Mouse (Mus musculus): ENCODE results near the gene Gtf2ird1.

Gtf2ird1 gene

DNA sequence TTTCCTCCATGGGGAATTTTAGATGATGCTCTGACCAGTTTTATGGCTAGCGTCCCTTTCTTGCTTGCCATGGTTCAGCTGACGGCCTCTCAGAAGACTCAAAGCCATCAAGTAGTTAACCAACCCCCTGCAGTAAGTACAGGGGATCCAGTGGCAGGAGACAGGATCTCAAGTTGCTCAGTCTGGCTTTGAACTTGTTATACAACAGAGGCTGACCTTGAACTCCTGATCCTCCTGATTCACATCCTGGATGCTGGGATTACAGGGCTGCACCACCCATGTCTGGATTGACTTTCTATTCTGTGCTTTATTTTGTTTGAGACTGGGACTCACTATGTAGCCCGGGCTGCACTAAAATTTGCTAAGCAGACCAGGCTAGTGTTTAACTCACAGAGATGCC, 14.4 kb downstream of the Gtf2ird1 start:
- DNase-seq = no peak

DNA sequence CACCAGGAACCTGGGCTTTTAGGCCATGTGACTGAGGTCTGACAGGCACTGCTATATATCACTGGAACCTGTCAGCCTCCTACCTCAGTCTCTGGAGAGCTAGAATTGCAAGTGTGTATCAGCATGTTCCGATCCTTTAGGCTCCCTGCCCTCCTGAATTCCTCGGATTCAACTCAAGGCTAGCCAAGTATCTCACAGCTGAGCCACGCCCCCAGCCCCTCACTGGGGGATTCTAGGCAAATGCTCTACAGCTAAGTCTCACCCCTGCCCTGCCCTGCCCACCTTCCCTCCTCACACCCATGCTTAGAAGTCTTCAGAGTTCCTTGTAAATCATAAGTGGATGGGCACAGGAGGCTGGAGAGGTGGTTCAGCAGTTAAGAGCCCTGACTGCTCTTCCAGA, 15.4 kb downstream of the Gtf2ird1 start:
- DNase-seq = no peak

DNA sequence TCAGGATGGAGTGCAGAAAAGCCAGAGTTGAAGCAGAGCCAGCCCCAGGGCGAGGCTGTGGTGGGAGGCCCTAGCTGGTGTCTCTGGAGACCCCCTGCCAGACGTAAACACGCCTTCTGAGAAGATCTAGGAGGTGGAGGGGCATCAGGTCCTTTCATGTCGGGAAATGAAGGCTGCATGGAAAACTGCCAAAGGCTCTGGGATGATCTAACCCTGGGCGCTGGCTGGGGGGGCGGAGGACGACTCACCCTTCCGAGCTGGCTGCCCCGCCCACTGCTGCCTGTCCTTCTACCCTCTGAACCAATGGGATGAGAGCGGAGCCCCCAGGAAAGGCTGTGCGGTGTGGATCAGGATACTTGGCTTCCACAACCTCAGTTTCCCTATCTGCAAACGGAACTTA, 16.4 kb downstream of the Gtf2ird1 start:
- DNase-seq = peak; percentile 62 to 78

DNA sequence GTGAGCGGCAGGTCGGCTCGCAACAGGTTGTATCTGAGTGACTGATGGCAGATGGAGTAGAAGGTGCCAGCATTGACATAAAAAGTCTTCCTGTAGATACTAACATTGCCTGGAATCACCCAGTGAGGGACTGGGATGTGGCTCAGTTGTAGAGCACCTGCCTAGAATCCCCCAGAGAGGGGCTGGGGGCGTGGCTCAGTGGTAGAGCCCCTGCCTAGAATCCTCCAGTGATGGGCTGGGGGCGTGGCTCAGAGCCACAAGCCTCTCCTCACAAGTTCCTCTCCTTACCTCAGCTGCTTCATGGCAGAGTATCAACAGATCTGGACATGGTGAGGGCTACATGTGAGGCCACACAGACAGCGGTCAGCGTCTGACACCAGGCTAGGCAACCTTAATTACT, 17.0 kb downstream of the Gtf2ird1 start:
- no peak for DNase-seq

DNA sequence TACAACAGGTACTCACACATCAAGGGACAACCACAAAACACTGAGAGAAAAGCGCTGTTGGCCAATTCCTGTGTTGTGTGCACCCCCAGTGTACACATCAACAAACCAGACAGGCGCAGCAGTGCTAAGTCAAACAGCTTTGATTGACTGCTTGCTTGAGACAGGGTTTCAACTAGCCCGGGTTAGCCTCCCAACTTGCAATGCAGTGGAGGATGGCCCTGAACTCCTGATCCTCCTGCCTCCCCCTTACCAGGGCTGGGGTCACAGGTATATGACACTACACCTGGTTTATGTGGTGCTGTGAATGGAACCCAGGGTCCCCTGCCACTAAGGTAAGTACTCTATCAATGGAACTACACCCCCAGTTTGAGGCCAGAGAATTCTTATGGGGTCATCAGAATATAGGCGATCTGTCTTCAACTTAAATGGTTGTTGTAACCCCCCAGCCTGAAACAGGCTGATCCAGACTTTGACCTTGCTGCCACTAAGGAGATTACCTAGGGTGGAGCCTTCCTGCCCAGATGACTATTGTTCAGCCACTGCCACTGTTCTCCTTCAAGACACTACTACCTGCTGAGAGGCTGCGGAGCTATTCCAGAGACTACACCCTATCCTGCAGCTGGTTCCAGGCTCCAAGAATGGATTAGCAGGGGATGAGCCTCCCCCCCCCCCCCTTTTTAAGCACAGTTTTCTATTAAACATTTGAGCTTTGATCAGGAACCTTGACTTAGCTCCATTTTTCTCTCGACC, 17.7 kb downstream of the Gtf2ird1 start:
- no peak for DNase-seq

DNA sequence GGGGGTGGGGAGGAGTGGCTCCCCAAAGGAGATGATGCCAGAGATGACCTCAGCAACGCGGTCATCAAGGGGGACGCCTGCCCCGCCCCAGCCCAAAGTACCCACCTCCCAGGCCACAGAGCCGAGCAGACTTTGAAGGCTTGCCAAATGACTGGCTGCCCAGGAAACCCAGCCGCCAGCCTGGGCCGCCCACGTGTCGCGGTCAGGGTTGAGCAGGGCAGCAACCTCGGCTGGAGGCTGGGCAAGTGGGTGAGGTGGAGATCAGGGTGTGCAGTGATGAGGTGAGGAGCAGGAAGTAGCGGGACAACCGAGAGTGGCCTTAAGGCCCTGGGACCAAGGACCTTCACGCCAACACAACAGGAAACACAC, 19.1 kb downstream of the Gtf2ird1 start:
- DNase-seq = peak; percentile 74 to 87

DNA sequence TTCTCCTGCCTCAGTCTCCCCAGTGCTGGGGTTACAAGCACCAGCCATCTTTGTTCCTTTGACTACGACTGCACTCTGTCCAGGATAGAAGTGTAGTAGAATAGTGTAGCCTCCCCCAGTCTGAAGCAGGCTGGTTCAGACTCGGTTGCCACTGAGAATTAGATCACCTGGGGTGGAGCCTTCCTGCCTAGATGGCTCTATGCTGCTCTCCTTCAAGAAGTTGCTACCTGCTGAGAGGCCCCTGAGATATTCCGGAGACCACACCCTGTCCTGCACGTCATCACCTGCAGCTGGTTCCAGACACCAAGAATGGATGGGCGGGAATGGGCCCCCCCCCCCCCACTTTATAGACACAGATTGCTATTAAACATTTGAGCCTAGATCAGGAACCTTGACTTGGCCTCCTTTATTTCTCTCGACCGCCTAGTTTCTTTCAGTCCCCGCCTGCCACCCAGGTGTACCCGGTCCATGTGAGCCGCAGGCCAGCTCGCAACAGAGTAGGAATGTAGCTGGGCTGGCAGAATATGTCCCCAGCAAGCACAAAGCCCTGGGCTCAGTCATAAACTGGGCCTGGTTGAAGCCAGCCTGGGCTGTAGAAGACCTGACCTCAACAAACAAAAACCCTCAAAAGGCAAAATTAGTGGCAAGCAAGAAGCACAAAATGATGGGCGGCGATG, 19.6 kb downstream of the Gtf2ird1 start:
- DNase-seq = no peak

DNA sequence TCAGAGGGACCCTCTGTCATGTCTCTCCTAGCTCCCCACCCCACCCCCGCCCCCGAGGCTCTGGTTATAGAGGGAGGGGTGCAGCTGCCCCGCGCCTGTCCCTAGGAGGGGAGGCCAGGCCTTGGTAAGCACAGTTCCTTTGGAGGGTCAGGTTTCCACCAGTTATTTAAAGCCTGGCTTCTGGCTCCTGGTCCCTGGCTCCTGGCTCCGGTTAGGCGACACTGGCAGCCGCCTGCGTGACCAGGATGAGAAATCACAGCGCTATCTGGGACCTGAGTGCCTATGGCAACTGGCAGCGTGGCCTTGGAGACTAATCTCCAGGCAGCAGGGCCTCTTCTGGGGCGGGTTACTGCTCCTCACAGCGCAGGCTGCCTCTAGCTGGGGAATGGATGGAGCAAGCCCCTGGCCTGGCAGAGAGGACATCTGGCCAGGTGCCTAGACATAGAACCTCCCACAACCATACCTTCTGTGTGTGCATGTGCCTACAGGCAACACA, 20.6 kb downstream of the Gtf2ird1 start:
- DNase-seq = peak in 1 of 2 experiments; percentile 22

DNA sequence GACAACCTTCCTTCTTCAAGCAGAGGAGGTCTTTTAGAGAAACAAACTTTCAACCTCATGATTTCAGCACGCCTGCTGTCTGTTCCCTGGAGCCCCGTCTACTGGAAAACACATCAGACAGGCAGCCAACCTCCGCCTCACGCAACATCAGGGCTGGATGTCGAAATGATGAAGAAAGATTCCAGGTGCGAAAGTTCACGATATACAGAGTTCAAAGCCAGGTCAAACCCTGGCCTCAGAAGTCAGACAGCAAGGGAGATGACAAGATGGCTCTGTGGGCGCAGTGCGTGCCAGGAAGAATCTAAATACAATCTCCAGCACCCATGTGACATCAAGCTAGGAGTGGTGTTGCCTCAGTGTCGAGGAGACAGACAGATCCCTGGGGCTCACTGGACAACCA, 23.4 kb downstream of the Gtf2ird1 start:
- DNase-seq = peak; percentile 14 to 34

DNA sequence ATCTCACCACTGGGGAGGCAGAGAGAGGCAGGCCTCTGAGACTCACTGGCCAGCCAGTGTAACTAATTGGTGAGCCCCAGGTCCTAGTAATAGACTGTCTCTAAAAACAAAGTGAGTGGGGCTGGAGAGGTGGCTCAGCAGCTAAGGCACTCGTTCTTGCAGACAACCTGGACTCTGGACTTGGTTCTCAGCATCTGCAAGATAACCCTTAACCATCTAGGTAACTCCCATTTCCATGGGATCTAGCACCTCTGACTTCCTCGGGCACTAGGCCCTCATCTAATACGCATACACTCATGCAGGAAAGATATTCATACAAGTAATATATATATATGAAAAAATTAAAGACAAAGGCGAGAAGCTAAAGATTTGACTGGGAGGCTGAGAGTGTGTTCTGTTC, 26.4 kb downstream of the Gtf2ird1 start:
- DNase-seq = no peak

DNA sequence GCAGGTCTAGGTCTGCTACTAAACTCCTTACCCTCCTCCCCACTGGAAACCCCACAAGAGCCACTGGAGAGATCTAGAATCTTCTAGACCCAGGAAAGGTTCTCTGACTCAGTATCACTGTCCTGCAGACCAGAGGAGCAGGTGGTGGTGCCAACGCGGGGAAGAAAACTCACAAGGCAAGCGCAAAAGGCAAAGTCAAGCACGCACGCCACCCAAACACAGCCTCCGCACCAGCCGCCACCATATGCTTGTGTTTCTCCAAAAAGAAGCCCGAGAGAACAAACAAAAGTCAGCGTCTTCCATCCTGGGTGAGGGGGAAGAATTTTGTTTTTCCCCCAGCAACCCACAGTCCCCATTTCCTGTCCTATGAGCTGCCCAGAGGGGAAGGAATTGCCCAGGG, 28.9 kb downstream of the Gtf2ird1 start:
- DNase-seq = no peak

DNA sequence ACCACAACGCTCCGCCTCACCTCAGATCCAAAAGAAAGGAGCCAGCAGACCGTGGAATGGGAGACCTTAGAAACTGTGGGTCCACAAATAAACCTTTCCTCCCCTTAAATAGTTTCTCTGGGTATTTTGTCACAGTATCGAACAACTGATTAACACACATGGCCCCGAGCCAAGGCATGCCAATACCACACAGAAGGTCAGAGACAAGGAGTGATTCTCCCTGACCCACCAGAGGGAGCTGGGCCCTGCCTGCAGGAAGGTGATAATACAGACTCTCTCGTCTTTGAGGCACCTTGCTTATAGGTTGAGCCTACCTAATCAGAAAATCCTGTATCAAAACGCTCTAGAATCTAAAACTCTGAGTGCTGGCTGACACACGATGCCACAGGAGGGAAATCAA, 30.9 kb downstream of the Gtf2ird1 start:
- DNase-seq = no peak

DNA sequence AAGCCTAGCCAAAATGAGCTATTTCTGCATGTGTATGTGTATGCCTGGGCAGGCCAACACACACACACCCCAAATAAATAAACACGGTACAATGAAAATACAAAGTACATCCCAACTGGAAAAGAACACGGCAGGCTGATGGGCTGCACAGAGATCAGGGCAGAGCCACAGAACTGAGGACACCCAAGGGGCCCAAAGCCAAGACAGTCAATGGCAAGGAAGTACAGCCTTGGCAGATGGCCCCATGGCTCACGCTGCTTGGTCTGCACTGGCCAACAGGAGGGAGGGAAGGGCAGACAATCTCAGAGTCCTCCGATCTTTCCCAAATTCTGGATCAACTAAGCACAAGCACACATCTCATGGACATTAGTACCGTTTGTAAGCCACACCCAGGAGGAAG, 32.6 kb downstream of the Gtf2ird1 start:
- peak; percentile 49 to 63 for DNase-seq

DNA sequence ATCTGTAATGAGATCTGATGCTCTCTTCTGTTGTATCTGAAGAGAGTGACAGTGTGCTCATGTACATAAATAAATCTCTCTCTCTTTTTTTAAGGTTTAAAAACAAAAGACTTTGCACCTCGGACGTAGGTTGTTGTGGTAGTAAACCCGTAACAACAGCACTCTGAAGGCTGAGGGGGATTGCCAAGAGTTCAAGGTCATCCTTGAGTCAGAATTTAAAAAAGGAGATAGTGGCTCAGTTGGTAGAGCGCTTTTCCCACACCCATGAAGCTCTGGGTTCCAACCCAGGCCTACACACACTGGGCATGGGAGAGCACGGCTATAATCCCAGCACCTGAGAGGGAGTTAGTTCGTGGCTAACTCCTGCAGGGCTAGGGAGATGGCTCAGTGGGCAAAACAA, 33.1 kb downstream of the Gtf2ird1 start:
- no peak for DNase-seq

DNA sequence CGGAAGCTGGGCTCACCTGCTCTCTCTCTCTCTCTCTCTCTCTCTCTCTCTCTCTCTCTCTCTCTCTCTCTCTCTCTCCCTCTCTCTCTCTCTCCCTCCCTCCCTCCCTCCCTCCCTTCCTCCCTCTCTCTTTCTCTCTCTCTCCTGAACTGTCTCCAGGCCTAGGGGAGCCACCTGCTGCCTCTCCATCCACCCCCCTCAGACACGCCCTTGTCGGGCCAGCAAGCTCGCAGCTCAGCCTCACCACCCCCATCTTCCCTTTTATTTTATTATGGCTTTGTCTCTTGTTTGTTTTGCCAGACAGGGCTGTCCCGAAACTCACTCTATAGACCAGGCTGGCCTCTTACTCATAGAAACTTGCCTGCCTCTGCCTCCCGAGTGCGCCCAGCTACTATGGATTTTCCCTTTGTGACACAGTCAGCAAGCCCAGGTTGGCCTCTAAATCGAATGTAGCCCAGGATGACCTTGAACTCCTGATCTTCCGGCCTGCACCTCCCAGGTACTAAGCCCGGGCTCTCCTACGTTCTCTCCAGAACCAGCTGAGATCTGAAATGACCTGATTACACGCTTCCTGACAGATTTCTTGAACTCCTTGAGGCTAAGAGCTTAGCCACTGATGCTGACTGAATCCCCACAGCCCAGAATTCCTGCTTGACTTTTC, 34.1 kb downstream of the Gtf2ird1 start:
- DNase-seq = no peak

DNA sequence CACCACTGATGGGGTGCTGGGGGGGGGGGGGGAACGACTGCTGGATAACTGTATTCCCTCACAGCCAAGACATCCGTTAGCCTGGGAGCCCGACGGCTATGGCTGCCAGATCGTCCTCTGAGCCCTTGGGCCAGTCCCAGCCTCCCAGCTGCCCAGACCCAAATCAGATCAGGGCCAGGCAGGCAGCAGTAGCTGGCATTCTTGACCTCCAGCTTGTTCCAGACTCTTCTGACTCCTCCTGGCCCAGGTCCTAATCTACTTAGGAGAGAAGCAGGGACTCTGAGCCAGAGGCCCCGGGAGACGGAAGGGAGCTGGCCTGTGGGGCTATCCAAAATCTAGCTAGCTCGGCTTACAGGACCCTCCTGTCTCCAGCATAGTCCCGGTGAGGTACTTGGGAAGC, 35.5 kb downstream of the Gtf2ird1 start:
- DNase-seq = peak; percentile 17

DNA sequence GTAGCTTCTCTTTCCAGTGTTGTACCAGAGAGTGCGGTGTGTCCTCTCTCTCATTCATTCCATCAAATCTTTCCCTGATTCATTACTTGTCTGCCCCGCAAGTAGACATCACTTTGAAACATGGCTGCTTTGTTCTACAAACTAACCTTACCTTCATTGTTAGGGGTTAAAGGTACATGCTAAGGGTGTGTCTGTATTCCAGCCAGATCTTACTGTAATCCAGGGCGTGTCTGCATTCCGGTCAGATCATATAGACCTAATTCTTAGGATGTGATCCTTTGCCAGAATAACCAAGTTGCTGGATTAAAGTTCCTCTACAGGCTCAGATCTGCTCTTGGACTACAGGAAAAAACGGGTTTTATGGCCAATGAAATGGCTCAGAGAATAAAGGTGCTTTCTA, 36.8 kb downstream of the Gtf2ird1 start:
- no peak for DNase-seq

DNA sequence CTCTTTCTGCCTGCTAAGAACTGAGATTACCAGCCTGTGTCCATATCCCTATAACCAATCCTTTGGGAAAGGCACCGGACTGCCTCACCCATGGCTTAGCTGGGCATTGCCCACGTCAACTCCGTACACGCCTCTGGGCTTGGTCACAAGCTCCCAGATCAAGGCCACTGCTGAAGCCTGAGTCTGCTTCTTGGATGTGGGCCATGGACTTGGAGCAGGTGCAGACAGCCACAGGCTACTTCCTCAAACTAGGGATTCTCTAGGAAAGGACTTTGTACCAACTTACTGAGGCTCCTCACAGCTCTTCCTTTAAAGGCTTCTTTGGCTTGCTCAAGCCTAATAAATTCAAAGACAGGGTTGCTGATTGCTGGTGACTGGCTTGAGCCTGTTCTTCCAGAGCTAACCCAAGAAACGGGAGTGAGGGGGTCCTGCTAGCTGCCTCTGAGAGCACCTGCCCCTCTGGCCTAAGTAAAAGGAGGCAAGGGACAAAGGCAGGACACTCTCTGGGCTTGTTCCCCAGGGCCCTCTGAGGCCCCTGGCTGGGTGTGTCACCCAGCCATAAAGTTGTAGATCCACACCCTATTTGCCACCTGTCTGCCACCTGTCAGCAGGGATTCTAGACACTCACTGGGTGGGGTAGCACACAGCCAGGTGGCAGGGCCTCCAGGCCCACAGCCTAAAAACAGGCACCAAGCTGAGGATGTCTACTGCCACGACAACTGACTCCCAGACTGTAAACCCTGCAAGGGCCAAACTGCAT, 38.0 kb downstream of the Gtf2ird1 start:
- no peak for DNase-seq

DNA sequence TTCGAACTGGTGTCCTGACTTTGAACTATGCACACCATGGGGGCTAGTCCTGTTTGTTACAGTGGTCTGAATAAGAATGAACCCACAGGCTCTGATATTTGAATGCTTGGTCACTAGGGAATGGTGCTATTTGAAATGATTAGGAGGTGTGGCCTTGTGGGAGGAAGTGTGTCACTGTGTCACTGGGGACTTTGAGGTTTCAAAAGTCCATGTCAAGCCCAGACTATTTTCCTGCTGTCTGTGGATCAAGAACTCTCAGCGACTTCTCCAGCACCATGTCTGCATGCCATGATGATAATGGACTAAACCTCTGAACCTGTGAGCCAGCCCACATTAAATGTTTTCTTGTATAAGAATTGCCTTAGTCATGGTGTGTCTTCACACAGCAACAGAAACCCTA, 44.2 kb downstream of the Gtf2ird1 start:
- no peak for DNase-seq

DNA sequence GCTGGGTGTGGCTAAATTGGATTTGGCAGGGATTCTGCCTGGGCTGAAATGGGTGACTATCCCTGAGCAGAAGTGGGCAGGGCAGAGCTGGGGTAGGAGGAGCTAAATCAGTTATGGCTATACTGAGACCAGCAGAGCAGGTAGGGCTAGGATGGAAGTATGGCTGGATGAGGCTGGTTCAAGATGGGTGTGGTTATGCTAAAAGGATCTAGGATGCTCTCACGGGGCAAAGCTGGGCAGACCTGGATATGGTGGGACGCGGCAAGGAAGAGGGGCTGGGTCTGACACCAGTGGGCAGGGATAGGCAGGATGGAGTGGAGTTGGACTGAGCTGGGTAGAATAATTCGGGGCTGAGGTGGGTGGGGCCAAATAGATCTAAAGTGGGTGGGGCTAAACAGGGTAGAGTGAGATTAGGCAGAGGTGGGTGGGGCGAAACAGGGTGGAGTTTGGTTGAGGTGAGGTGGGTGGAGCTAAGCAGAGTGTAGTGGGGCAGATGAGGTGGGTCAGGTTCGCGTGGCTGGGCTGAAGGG, 46.1 kb downstream of the Gtf2ird1 start:
- peak in 1 of 2 experiments; percentile 5 for DNase-seq

DNA sequence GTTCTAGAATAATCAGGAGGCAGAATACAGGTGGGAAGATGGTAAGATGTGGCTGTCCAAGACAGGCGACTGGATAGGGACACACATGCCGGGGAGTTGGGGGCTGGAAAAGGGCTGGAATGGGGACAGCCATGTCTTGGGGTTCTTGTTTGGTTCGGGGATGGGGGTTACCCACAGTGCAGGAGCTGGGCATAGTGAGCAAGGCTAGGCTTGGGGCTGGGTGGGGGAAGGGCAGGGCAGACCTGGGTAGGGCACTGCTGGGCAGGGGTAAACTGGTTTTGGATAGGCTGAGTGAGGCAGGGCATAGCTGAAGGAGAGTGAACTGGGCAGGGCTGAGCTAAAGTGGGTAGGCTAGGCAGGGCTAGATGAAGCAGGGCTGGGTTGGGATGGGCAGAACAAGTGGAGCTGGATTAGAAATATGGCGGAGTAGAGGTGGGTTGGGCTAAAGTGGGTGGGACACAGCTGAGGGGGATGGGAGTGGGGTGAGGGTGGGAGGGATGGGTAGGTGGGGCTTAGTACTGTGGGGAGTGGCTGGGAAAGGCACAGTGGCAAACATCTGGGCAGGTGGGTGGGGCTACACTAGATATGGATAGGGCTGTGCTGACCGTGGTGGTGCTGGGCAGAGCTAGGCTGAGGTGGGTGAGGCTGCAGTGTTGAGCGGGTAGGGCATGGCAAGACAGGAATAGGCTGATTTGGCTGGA, 46.8 kb downstream of the Gtf2ird1 start:
- DNase-seq = peak in 1 of 2 experiments; percentile 7

DNA sequence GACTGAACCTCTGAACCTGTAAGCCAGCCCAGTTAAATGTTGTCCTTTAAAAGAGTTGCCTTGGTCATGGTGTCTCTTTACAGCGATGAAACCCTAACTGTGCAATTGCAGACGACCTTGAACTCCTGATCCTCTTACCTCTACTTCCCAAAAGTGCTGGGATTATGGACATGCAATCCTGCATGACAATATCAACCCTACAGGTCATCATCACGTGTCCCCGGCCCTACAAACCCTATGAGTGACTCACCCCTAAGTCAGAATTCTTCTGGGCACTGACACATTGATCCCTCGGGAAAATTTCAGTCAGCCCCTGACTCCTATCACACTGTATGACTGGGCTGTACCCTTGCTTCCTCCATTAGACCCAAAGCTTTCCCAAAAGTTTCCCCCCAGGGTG, 48.4 kb downstream of the Gtf2ird1 start:
- no peak for DNase-seq

Data from lung, adult 18-20 months (tissue).